Mouse (Mus musculus) intestine, embryonic 15.5 days (tissue): ENCODE results near the gene Slc30a10. TPM values are rescaled to one million over a fixed set of nuclear protein-coding genes. Genes with fewer than 3 reads are reported as not detected.

Experiments
- ATAC-seq: fragments of 200-750 bp; cut with Nextera tagmentation; 2 replicates; pipeline ENCODE4 v1.8.0; 2017; ENCODE audit warnings: moderate TSS enrichment, moderate library complexity
- H3K27ac ChIP-seq: fragments of 300-500 bp; sonication (generic); 2 replicates; pipeline ENCODE4 v1.5.1; 2015; ENCODE audit warnings: mild to moderate bottlenecking, inconsistent platforms
- H3K27me3 ChIP-seq: fragments of 300-500 bp; sonication (generic); replicated peaks from 2 replicates; pipeline ENCODE4 v1.6.1; 2015; ENCODE audit warnings: inconsistent platforms
- H3K36me3 ChIP-seq: fragments of 300-500 bp; sonication (generic); 2 replicates; pipeline ENCODE4 v1.6.1; 2015; ENCODE audit warnings: inconsistent platforms
- H3K4me1 ChIP-seq: fragments of 300-500 bp; sonication (generic); replicated peaks from 2 replicates; pipeline ENCODE4 v1.6.1; 2015; ENCODE audit warnings: inconsistent platforms
- H3K4me2 ChIP-seq: fragments of 300-500 bp; sonication (generic); replicated peaks from 2 replicates; pipeline ENCODE4 v1.6.1; 2015; ENCODE audit warnings: mild to moderate bottlenecking, inconsistent platforms
- H3K4me3 ChIP-seq: fragments of 300-500 bp; sonication (generic); replicated peaks from 2 replicates; pipeline ENCODE4 v1.5.1; 2015; ENCODE audit warnings: inconsistent platforms
- H3K9ac ChIP-seq: fragments of 300-500 bp; sonication (generic); 2 replicates; pipeline ENCODE4 v1.6.1; 2015; ENCODE audit warnings: inconsistent platforms
- H3K9me3 ChIP-seq: fragments of 300-500 bp; sonication (generic); 2 replicates; pipeline ENCODE4 v1.6.1; 2016; ENCODE audit warnings: inconsistent platforms
- WGBS: fragments of 180-500 bp; shearing (Covaris S2); methylation state at CpG from one replicate; pipeline ENCODE4 v1.1.7; 2015; 5-methylcytosine and 5-hydroxymethylcytosine counted together
- polyA plus RNA-seq: library from polyadenylated mRNA; unstranded; fragments of >200 nt; fragmentation: Nextera tagmentation; extraction: Ambion mirVana; gene quantifications from 2 replicates; pipeline ENCODE4 v1.2.1, GENCODE M21; 2015

Gene Slc30a10
- polyA plus RNA-seq, 1 experiment from 2014 or later = 2.3 TPM

DNA sequence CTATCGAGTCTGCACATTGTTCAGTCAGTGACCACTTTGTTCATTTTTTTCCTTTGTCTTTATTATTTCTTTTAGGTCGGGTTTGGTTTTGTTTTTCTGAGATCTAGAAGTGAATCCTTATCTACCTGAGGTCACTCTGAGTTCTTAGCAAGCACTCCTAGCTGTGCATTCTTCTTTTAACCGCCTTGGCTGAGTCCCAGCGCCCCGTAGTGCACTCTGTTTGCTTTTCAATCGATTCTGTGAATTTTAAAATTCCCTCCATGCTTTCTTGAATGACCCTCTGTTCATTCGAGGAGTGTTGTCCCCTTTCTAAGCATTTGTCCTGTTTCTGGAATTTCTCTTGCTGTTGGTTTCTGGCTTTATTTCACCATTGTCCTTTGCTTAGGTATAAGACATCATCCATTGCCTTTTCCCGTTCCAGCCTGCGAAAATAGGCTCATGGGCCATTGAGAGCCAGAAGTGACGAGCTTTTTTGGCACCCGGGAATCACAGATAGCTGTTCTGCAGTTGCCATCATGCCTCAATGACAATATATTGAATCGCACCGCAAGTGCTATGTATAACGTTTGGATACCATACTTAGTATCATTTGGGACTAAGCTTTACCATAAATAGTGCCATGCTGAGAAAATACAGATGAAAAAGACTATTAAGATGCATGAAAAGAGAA, 42.3 kb downstream of the Slc30a10 start:
- H3K4me3 ChIP-seq = no peak overlapping the region
- WGBS = 62% methylated on average over 14 of the region's 14 CpGs
- H3K36me3 ChIP-seq = no peaks in the 10 kb centered on the region
- peaks cover 4% of the 10 kb centered on the region; the same call in 1 of the 2 replicates for H3K27me3 ChIP-seq
- H3K9ac ChIP-seq = no peak overlapping the region
- H3K4me1 ChIP-seq = 0 out of 2 replicates have a peak, but pooled peaks cover 6% of the 10 kb centered on the region
- ATAC-seq = no peak
- H3K4me2 ChIP-seq = no peak overlapping the region
- no peaks in the 10 kb centered on the region for H3K9me3 ChIP-seq
- H3K27ac ChIP-seq = no peak overlapping the region

DNA sequence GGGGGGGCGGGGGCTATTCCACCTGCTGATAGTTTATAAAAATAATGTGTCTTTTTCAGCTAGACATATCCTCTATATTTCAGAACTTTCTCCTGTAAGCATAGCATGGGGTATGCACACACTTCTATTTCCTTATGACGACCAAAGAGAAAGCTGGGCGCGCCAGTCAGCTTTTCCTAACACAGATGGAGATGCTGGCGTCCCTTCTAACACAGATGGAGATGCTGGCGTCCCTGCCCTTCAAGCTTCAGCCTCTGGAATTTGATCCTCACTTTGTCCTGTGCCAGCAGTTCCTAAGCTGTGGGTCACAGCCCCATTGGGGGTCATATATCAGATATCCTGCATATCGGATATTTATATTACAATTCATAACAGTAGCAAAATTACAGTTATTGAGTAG, 46.0 kb downstream of the Slc30a10 start:
- Histone ChIP-seq H3K4me2 (no peak overlapping the region), H3K27ac (no peak overlapping the region), H3K27me3 (peaks cover 4% of the 10 kb centered on the region; the same call in 1 of the 2 replicates), H3K4me1 (0 out of 2 replicates have a peak, but pooled peaks cover 6% of the 10 kb centered on the region), H3K36me3 (no peaks in the 10 kb centered on the region), H3K9me3 (no peaks in the 10 kb centered on the region), H3K4me3 (no peak overlapping the region), H3K9ac (no peak overlapping the region)
- no peak for ATAC-seq
- WGBS = 67% methylated on average over 7 of the region's 7 CpGs

DNA sequence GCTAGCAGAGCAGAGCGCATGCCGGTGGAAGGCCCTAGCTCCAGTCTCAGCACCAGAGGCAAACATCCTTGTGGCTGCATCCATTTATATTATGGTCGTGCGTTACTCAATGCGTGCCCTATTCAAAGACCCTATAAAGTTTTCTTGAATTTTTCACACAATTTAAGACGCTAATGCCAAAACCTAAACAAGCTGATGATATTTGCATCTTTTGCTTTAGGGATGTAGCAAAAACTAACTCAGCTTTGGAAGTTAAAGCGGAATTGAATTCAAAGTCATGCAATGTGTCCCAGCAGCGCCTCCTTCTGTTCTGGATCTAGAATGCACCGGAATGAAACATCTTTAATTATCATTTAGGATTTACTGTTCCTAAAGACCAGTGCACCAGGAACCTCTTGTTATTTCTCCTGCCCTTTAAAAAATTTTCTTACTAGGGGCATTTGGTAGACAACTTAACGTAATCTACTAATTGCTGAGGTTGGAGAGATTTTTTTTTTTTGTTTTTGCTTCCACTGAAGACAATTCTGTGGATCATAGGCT, 47.2 kb downstream of the Slc30a10 start:
- no peak overlapping the region for H3K4me2 ChIP-seq
- H3K9me3 ChIP-seq = no peaks in the 10 kb centered on the region
- no peak overlapping the region for H3K4me3 ChIP-seq
- H3K4me1 ChIP-seq = 0 out of 2 replicates have a peak, but pooled peaks cover 5% of the 10 kb centered on the region
- H3K27ac ChIP-seq = no peak overlapping the region
- peaks cover 4% of the 10 kb centered on the region; the same call in 1 of the 2 replicates for H3K27me3 ChIP-seq
- ATAC-seq = no peak
- WGBS = 35% methylated on average over 10 of the region's 10 CpGs
- H3K36me3 ChIP-seq = no peaks in the 10 kb centered on the region
- no peak overlapping the region for H3K9ac ChIP-seq

DNA sequence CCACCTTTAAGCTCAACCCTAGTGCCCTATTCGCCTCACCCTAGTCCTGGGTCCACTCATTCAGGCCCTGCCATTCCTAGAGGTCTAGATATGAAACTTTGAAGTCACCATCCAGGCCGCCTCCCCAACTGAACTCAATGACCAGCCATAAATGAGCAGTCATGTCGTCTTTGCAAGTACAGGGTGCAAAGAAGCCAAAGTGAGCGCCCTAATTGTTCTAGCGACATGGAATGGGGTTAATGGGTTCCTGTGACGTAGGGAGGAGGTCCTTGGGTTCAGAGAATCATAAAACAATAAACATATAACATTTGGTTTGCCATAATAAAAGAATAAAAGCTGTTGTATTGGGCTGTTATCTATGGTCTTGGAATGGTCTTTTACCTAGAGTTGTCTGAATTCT, 47.9 kb downstream of the Slc30a10 start:
- 0 out of 2 replicates have a peak, but pooled peaks cover 2% of the 10 kb centered on the region for H3K4me1 ChIP-seq
- H3K4me2 ChIP-seq = no peak overlapping the region
- no peak overlapping the region for H3K9ac ChIP-seq
- no peaks in the 10 kb centered on the region for H3K36me3 ChIP-seq
- peak; percentile 81 for ATAC-seq
- no peak overlapping the region for H3K4me3 ChIP-seq
- no peak overlapping the region for H3K27ac ChIP-seq
- H3K9me3 ChIP-seq = no peaks in the 10 kb centered on the region
- peaks cover 4% of the 10 kb centered on the region; the same call in 1 of the 2 replicates for H3K27me3 ChIP-seq
- 44% methylated on average over 6 of the region's 6 CpGs for WGBS

GRCm38 (mm10) chr1:185509042-185509441, 54.4 kb downstream of the Slc30a10 start:
- no peak overlapping the region for H3K9ac ChIP-seq
- no peaks in the 10 kb centered on the region for H3K36me3 ChIP-seq
- peak overlapping the region; percentile 36; the same call in 1 of the 2 replicates for H3K27ac ChIP-seq
- H3K4me2 ChIP-seq = no peak overlapping the region
- 36% methylated on average over 3 of the region's 3 CpGs for WGBS
- H3K4me3 ChIP-seq = no peak overlapping the region
- no peaks in the 10 kb centered on the region for H3K9me3 ChIP-seq
- no peaks in the 10 kb centered on the region for H3K4me1 ChIP-seq
- peak; percentile 93 for ATAC-seq
- no peaks in the 10 kb centered on the region for H3K27me3 ChIP-seq

DNA sequence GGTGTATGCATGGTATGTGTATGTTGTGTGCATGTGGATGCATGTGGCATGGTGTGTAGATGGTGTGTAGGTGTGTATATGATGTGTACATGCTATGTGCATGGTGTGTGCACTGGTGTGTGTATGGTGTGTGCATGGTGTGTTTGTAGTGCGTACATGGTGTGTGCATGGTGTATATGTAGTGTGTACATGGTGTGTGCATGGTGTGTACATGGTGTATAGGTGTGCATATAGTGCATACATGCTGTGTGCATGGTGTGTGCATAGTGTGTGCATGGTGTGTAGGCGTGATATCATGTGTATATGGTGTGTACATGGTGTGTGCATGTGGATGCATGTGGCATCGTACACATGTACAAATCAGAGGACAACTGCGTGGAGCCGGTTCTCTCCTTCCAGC, 56.7 kb downstream of the Slc30a10 start:
- Histone ChIP-seq H3K4me1 (no peaks in the 10 kb centered on the region), H3K36me3 (no peaks in the 10 kb centered on the region), H3K4me3 (no peak overlapping the region), H3K27me3 (no peaks in the 10 kb centered on the region), H3K27ac (no peak overlapping the region), H3K9me3 (no peaks in the 10 kb centered on the region), H3K9ac (no peak overlapping the region), H3K4me2 (no peak overlapping the region)
- no peak for ATAC-seq
- WGBS = 90% methylated on average over 5 of the region's 5 CpGs

GRCm38 (mm10) chr1:185515526-185515979, 60.9 kb downstream of the Slc30a10 start:
- no peaks in the 10 kb centered on the region for H3K27me3 ChIP-seq
- H3K4me2 ChIP-seq = peak overlapping the region; percentile 48
- no peaks in the 10 kb centered on the region for H3K9me3 ChIP-seq
- no peaks in the 10 kb centered on the region for H3K36me3 ChIP-seq
- no peaks in the 10 kb centered on the region for H3K4me1 ChIP-seq
- H3K9ac ChIP-seq = no peak overlapping the region
- no peak overlapping the region for H3K27ac ChIP-seq
- no peak overlapping the region for H3K4me3 ChIP-seq
- peak; percentile 90 for ATAC-seq
- 43% methylated on average over 14 of the region's 14 CpGs for WGBS

DNA sequence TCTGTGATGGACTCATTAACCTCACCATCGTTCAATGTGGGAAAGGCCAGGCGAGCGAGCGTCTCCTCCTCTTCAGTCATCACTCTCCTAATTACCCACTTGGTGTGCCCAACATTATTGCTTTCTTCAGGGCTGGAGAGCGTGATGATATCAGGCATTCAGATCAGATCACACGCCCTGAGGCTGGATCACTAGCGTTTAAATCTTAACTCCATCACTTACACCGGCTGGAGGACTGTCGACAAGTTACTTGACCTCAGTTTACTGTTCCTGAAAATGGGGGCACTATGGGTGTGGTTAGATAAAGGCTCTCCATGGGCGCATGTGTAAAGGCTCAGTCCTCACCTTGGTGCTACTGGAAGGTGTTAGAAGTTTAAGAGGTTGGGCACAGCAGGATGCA, 61.4 kb downstream of the Slc30a10 start:
- Histone ChIP-seq H3K4me2 (peak overlapping the region; percentile 48; the same call in 1 of the 2 replicates), H3K36me3 (no peaks in the 10 kb centered on the region), H3K4me1 (no peaks in the 10 kb centered on the region), H3K9me3 (no peaks in the 10 kb centered on the region), H3K4me3 (no peak overlapping the region), H3K9ac (no peak overlapping the region), H3K27ac (no peak overlapping the region), H3K27me3 (no peaks in the 10 kb centered on the region)
- no peak; the same call in 1 of the 2 replicates for ATAC-seq
- WGBS = 59% methylated on average over 10 of the region's 10 CpGs

DNA sequence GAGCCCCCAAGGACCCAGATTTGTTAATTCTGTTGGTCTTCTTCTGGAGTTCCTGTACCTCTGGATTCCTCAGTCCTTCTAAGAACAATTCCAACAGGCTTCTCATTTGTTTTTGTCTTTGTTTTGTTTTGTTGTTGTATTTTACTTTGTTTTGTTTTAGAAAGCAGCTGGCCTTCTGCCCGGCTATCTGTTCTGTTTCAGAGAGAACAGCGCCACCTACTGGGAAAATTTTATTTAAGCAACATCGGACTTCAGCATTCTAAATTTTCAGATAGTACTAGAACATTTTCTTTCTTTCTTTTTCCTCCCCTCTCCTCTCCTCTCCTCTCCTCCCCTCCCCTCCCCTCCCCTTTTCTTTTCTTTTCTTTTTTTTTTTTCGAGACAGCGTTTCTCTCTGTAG, 62.9 kb downstream of the Slc30a10 start:
- Histone ChIP-seq H3K4me3 (no peak overlapping the region), H3K27me3 (no peaks in the 10 kb centered on the region), H3K4me2 (no peak overlapping the region), H3K27ac (no peak overlapping the region), H3K36me3 (no peaks in the 10 kb centered on the region), H3K4me1 (no peaks in the 10 kb centered on the region), H3K9ac (no peak overlapping the region), H3K9me3 (no peaks in the 10 kb centered on the region)
- ATAC-seq = no peak
- WGBS = 6% methylated on average over 3 of the region's 5 CpGs

Other genes with a start within 250 kb of the Slc30a10 start
- 61.9 and 66.9 TPM in 2 replicates for gene Iars2, start 125.5 kb upstream of the Slc30a10 start, polyA plus RNA-seq
- gene Bpnt1, start 122.7 kb upstream of the Slc30a10 start, polyA plus RNA-seq = 210 and 233 TPM in 2 replicates
- gene Eprs, start 91.8 kb upstream of the Slc30a10 start, polyA plus RNA-seq = 161 and 164 TPM in 2 replicates